8 mouse cellular contexts compared by ENCODE assay signal in genomic region chr1:132417319-132418251, GRCm38 (mm10). TPM values are rescaled to one million over a fixed set of nuclear protein-coding genes. Genes with fewer than 3 reads are reported as not detected.
DNase-seq lines count a peak whose midpoint lies in the region; ATAC-seq lines count a peak whose summit lies in the region.

Gene Dstyk (plus strand): TSS chr1:132417555.

- H3K4me3 ChIP-seq in heart, embryonic 10.5 days = peak within 1 kb of the TSS; percentile 91
- H3K4me3 ChIP-seq in kidney, embryonic 15.5 days (replicated peaks) = peak within 1 kb of the TSS; percentile 71

- WGBS in heart, embryonic 10.5 days = under 1% methylated on average over 85 of the region's 85 CpGs
- under 1% methylated on average over 85 of the region's 85 CpGs for WGBS in kidney, embryonic 15.5 days

- peak within 1 kb of the TSS; percentile 73 for H3K9ac ChIP-seq in kidney, embryonic 15.5 days

- peak; percentile 86 to 88 for DNase-seq in B cell, adult 2 months
- peak; percentile 98 for DNase-seq in brain, adult 2 months (ENCODE audit: low read depth, low spot score)
- peak; percentile 98 for DNase-seq in heart, embryonic 10.5 days (ENCODE audit: low spot score)
- peak; percentile 95 for DNase-seq in liver
- DNase-seq in spleen, postnatal 4 days (ENCODE audit: low spot score in 2 of 2) = peak; percentile 89 to 94

- H3K4me2 ChIP-seq in kidney, embryonic 15.5 days = peak within 1 kb of the TSS; percentile 71

- ATAC-seq in erythroblast, adult 5-6 weeks (replicated peaks; ENCODE audit: low FRiP score, poor library complexity, severe bottlenecking) = peak; percentile 91
- ATAC-seq in kidney, embryonic 15.5 days (replicated peaks; ENCODE audit: low FRiP score) = peak; percentile 99
- ATAC-seq in monocyte, adult 5-6 weeks (replicated peaks; ENCODE audit: insufficient number of reproducible peaks, low FRiP score, low TSS enrichment, poor library complexity, severe bottlenecking) = peak; percentile 92

- no peaks in the 10 kb centered on the region for H3K27me3 ChIP-seq in heart, embryonic 10.5 days (ENCODE audit: insufficient read depth, poor library complexity, severe bottlenecking)
- no peaks in the 10 kb centered on the region for H3K27me3 ChIP-seq in kidney, embryonic 15.5 days

- peaks cover 19% of the 10 kb centered on the region for H3K4me1 ChIP-seq in heart, embryonic 10.5 days
- H3K4me1 ChIP-seq in kidney, embryonic 15.5 days = peaks cover 31% of the 10 kb centered on the region

- peak within 1 kb of the TSS; percentile 96 for H3K27ac ChIP-seq in heart, embryonic 10.5 days
- H3K27ac ChIP-seq in kidney, embryonic 15.5 days = peak within 1 kb of the TSS; percentile 96

- no peaks in the 10 kb centered on the region for H3K9me3 ChIP-seq in heart, embryonic 10.5 days
- H3K9me3 ChIP-seq in kidney, embryonic 15.5 days (replicated peaks) = no peaks in the 10 kb centered on the region

- H3K36me3 ChIP-seq in heart, embryonic 10.5 days = no peaks in the 10 kb centered on the region
- no peaks in the 10 kb centered on the region; the same call in 1 of the 2 replicates for H3K36me3 ChIP-seq in kidney, embryonic 15.5 days

RNA-seq across cellular contexts. Expression of gene Dstyk, which starts in this region (rescaled TPM):
- 36.8 and 37.3 TPM in 2 replicates for total RNA-seq in erythroblast, adult 5-6 weeks (2015; ENCODE audit: low replicate concordance)
- 46.4 and 59.1 TPM in 2 replicates for total RNA-seq in erythroblast, adult 5-6 weeks (2017; ENCODE audit: low replicate concordance)
- polyA plus RNA-seq in heart, embryonic 10.5 days (2016; fragmentation: Nextera tagmentation; extraction: Ambion mirVana) = 10.6 and 10.8 TPM in 2 replicates
- polyA plus RNA-seq in kidney, embryonic 15.5 days (2015; fragmentation: Nextera tagmentation; extraction: Ambion mirVana) = 15.2 and 15.5 TPM in 2 replicates
- total RNA-seq in monocyte, adult 5-6 weeks (2017) = 40.6 to 56.0 TPM (median 54.3 TPM) in 3 replicates

Comparison
In these comparisons a context has a peak if more than half of its experiments do, and no peak if none do; other contexts are left out.
1. Peak in every context shown above with its lines: DNase-seq, ATAC-seq, H3K4me3 ChIP-seq and H3K27ac ChIP-seq.